Mouse (Mus musculus) macrophage (primary cell): ENCODE measurements at regions not wholly inside any gene's neighbourhood (a gene's known extent, or its start where the extent isn't known, plus 50 kb on each side); places are given as distances from the start of the nearest gene placed in this dataset.

Source experiments
- H3K27ac ChIP-seq: fragments of 350-480 bp; formaldehyde crosslinking; 2 replicates; pipeline ENCODE4 v1.9.0; 2021
- H3K36me3 ChIP-seq: fragments of 350-480 bp; formaldehyde crosslinking; 2 replicates; pipeline ENCODE4 v1.9.0; 2021; ENCODE audit errors: inconsistent target
- H3K4me3 ChIP-seq: fragments of 350-480 bp; formaldehyde crosslinking; 2 replicates; pipeline ENCODE4 v1.9.0; 2021; ENCODE audit errors: inconsistent target
- H3K79me2 ChIP-seq: fragments of 350-480 bp; formaldehyde crosslinking; 2 replicates; pipeline ENCODE4 v1.9.0; 2021; ENCODE audit errors: inconsistent target
- WGBS: methylation state at CpG from one replicate; pipeline ENCODE4 v1.1.7; 2026; ENCODE audit warnings: inconsistent platforms; ENCODE audit not compliant: missing documents; 5-methylcytosine and 5-hydroxymethylcytosine counted together

- Histone ChIP-seq H3K27ac (no peak overlapping the region), H3K79me2 (no peaks in the 10 kb centered on the region), H3K4me3 (no peak overlapping the region), H3K36me3 (no peaks in the 10 kb centered on the region)
- 60% methylated on average over 10 of the region's 10 CpGs for WGBS
These were observed 256.0 kb downstream of the Icos start for GRCm38 (mm10) chr1:61233476-61234297.

GRCm38 (mm10) chr1:61234298-61234682 is 256.6 kb downstream of the Icos start:
- WGBS: 91% methylated on average over 1 of the region's 1 CpGs
- Histone ChIP-seq H3K27ac (no peak overlapping the region), H3K36me3 (no peaks in the 10 kb centered on the region), H3K79me2 (no peaks in the 10 kb centered on the region), H3K4me3 (no peak overlapping the region)

- 95% methylated on average over 2 of the region's 2 CpGs for WGBS
- H3K36me3 ChIP-seq: no peaks in the 10 kb centered on the region
- no peak overlapping the region for H3K27ac ChIP-seq
- no peaks in the 10 kb centered on the region for H3K79me2 ChIP-seq
- no peak overlapping the region for H3K4me3 ChIP-seq
These were observed 258.8 kb downstream of the Icos start for GRCm38 (mm10) chr1:61236511-61236910.

- Histone ChIP-seq H3K36me3 (no peaks in the 10 kb centered on the region), H3K79me2 (no peaks in the 10 kb centered on the region), H3K27ac (no peak overlapping the region), H3K4me3 (no peak overlapping the region)
- WGBS: 88% methylated on average over 3 of the region's 3 CpGs
These were observed 260.9 kb downstream of the Icos start for GRCm38 (mm10) chr1:61238668-61239067.

GRCm38 (mm10) chr1:61257561-61257960 is 279.8 kb downstream of the Icos start:
- H3K36me3 ChIP-seq: no peaks in the 10 kb centered on the region
- no peaks in the 10 kb centered on the region for H3K79me2 ChIP-seq
- H3K27ac ChIP-seq: no peak overlapping the region
- H3K4me3 ChIP-seq: no peak overlapping the region

- H3K36me3 ChIP-seq: no peaks in the 10 kb centered on the region
- 88% methylated on average over 10 of the region's 10 CpGs for WGBS
- H3K4me3 ChIP-seq: no peak overlapping the region
- H3K27ac ChIP-seq: no peak overlapping the region
- no peaks in the 10 kb centered on the region for H3K79me2 ChIP-seq
These were observed 285.7 kb downstream of the Icos start for GRCm38 (mm10) chr1:61263466-61263865.

GRCm38 (mm10) chr1:61265706-61266127 is 288.0 kb downstream of the Icos start:
- Histone ChIP-seq H3K36me3 (no peaks in the 10 kb centered on the region), H3K79me2 (no peaks in the 10 kb centered on the region), H3K27ac (no peak overlapping the region), H3K4me3 (no peak overlapping the region)
- WGBS: 71% methylated on average over 4 of the region's 4 CpGs

- H3K36me3 ChIP-seq: no peaks in the 10 kb centered on the region
- no peak overlapping the region for H3K4me3 ChIP-seq
- WGBS: 90% methylated on average over 4 of the region's 4 CpGs
- H3K27ac ChIP-seq: no peak overlapping the region
- H3K79me2 ChIP-seq: no peaks in the 10 kb centered on the region
These were observed 296.1 kb downstream of the Icos start for GRCm38 (mm10) chr1:61273843-61274242.

GRCm38 (mm10) chr1:61274244-61274643 is 296.5 kb downstream of the Icos start:
- Histone ChIP-seq H3K27ac (no peak overlapping the region), H3K79me2 (no peaks in the 10 kb centered on the region), H3K4me3 (no peak overlapping the region), H3K36me3 (no peaks in the 10 kb centered on the region)
- WGBS: 55% methylated on average over 1 of the region's 1 CpGs

GRCm38 (mm10) chr1:61277170-61277710 is 299.5 kb downstream of the Icos start:
- 67% methylated on average over 4 of the region's 4 CpGs for WGBS

GRCm38 (mm10) chr1:61288185-61288584 is 310.5 kb downstream of the Icos start:
- Histone ChIP-seq H3K79me2 (no peaks in the 10 kb centered on the region), H3K4me3 (no peak overlapping the region), H3K36me3 (no peaks in the 10 kb centered on the region), H3K27ac (no peak overlapping the region)
- 88% methylated on average over 3 of the region's 3 CpGs for WGBS

More at GRCm38 (mm10) chr1:61277170-61277710, 299.5 kb downstream of the Icos start:
- no peaks in the 10 kb centered on the region for H3K36me3 ChIP-seq
- no peaks in the 10 kb centered on the region for H3K79me2 ChIP-seq
- no peak overlapping the region for H3K4me3 ChIP-seq
- H3K27ac ChIP-seq: no peak overlapping the region

- no peak overlapping the region for H3K4me3 ChIP-seq
- WGBS: 89% methylated on average over 6 of the region's 6 CpGs
- no peaks in the 10 kb centered on the region for H3K79me2 ChIP-seq
- no peak overlapping the region for H3K27ac ChIP-seq
- H3K36me3 ChIP-seq: no peaks in the 10 kb centered on the region
These were observed 311.2 kb downstream of the Icos start for GRCm38 (mm10) chr1:61288946-61289345.

GRCm38 (mm10) chr1:61289552-61289951 is 311.8 kb downstream of the Icos start:
- WGBS: 77% methylated on average over 4 of the region's 4 CpGs
- H3K4me3 ChIP-seq: no peak overlapping the region
- H3K79me2 ChIP-seq: no peaks in the 10 kb centered on the region
- no peaks in the 10 kb centered on the region for H3K36me3 ChIP-seq
- H3K27ac ChIP-seq: no peak overlapping the region

GRCm38 (mm10) chr1:61293106-61293505 is 315.4 kb downstream of the Icos start:
- no peaks in the 10 kb centered on the region for H3K79me2 ChIP-seq
- WGBS: 88% methylated on average over 5 of the region's 5 CpGs
- H3K36me3 ChIP-seq: no peaks in the 10 kb centered on the region
- H3K4me3 ChIP-seq: no peak overlapping the region
- H3K27ac ChIP-seq: no peak overlapping the region

- H3K36me3 ChIP-seq: no peaks in the 10 kb centered on the region
- no peak overlapping the region for H3K4me3 ChIP-seq
- 80% methylated on average over 3 of the region's 3 CpGs for WGBS
- H3K79me2 ChIP-seq: no peaks in the 10 kb centered on the region
- no peak overlapping the region for H3K27ac ChIP-seq
These were observed 317.5 kb downstream of the Icos start for GRCm38 (mm10) chr1:61295219-61295618.
